Mouse (Mus musculus) liver, adult 2 months (tissue): ENCODE results near the gene Psma7.

Experiments
- CTCF ChIP-seq: fragments of 200-500 bp; IDR thresholded peaks from 2 replicates; pipeline ENCODE4 v1.5.1; 2011; ENCODE audit warnings: low read depth, low read length, control low read depth
- POLR2A ChIP-seq: fragments of 200-500 bp; IDR thresholded peaks from 2 replicates; pipeline ENCODE4 v1.6.1; 2011; ENCODE audit warnings: low read length, control low read depth; ENCODE audit not compliant: insufficient read depth; ENCODE audit errors: extremely low read depth

- no peak for TF ChIP-seq CTCF
- TF ChIP-seq POLR2A: no peak
Measured at GRCm38 (mm10) chr2:180090285-180090684, 48.1 kb upstream of the Psma7 start.
